Mouse (Mus musculus) lung, postnatal 0 days (tissue): ENCODE results near the gene Arpc2. TPM values are rescaled to one million over a fixed set of nuclear protein-coding genes. Genes with fewer than 3 reads are reported as not detected.

ENCODE experiments used
- ATAC-seq: fragments of 200-750 bp; cut with Nextera tagmentation; 2 replicates; pipeline ENCODE4 v1.8.0; 2017; ENCODE audit warnings: moderate library complexity
- DNase-seq: peaks from one replicate; pipeline ENCODE4 v3.0.0-alpha.2; 2016; ENCODE audit warnings: low spot score
- H3K27ac ChIP-seq: fragments of 300-500 bp; sonication (generic); 2 replicates; pipeline ENCODE4 v1.5.1; 2014; ENCODE audit warnings: antibody characterized with exemption, mild to moderate bottlenecking, low read length, mixed read lengths
- H3K27me3 ChIP-seq: fragments of 300-500 bp; sonication (generic); replicated peaks from 2 replicates; pipeline ENCODE4 v1.6.1; 2014; ENCODE audit warnings: low read length, mixed read lengths; ENCODE audit not compliant: insufficient read depth
- H3K36me3 ChIP-seq: fragments of 300-500 bp; sonication (generic); 2 replicates; pipeline ENCODE4 v1.6.1; 2014; ENCODE audit warnings: low read length, mixed read lengths; ENCODE audit not compliant: insufficient read depth
- H3K4me1 ChIP-seq: fragments of 300-500 bp; sonication (generic); 2 replicates; pipeline ENCODE4 v1.6.1; 2014; ENCODE audit warnings: antibody characterized with exemption, low read depth, low read length, mixed read lengths; ENCODE audit not compliant: insufficient read depth
- H3K4me2 ChIP-seq: fragments of 300-500 bp; sonication (generic); replicated peaks from 2 replicates; pipeline ENCODE4 v1.6.1; 2014; ENCODE audit warnings: low read depth, mild to moderate bottlenecking, low read length, moderate library complexity, mixed read lengths
- H3K4me3 ChIP-seq: fragments of 300-500 bp; sonication (generic); 2 replicates; pipeline ENCODE4 v1.5.1; 2014; ENCODE audit warnings: low read depth, low read length
- H3K9ac ChIP-seq: fragments of 300-500 bp; sonication (generic); replicated peaks from 2 replicates; pipeline ENCODE4 v1.6.1; 2014; ENCODE audit warnings: low read depth, mild to moderate bottlenecking
- H3K9me3 ChIP-seq: fragments of 300-500 bp; sonication (generic); 2 replicates; pipeline ENCODE4 v1.6.1; 2016; ENCODE audit warnings: low read length, mixed read lengths
- CTCF ChIP-seq: IDR thresholded peaks from 2 replicates; pipeline ENCODE4 v1.5.1; 2016; ENCODE audit warnings: antibody characterized with exemption, mild to moderate bottlenecking
- EP300 ChIP-seq: IDR thresholded peaks from 2 replicates; pipeline ENCODE4 v1.6.1; 2016; ENCODE audit warnings: antibody characterized with exemption, mild to moderate bottlenecking, control low read depth
- WGBS: fragments of 180-500 bp; shearing (Covaris S2); extraction: QIAGEN DNeasy Blood & Tissue Kit; methylation state at CpG from one replicate; pipeline ENCODE4 v1.1.7; 2014; 5-methylcytosine and 5-hydroxymethylcytosine counted together
- polyA plus RNA-seq: library from polyadenylated mRNA; unstranded; fragments of >200 nt; fragmentation: Nextera tagmentation; extraction: Ambion mirVana; gene quantifications from 2 replicates; pipeline ENCODE4 v1.2.1, GENCODE M21; 2015

Arpc2 gene
- polyA plus RNA-seq, 1 experiment from 2014 or later, result 465 TPM

DNA sequence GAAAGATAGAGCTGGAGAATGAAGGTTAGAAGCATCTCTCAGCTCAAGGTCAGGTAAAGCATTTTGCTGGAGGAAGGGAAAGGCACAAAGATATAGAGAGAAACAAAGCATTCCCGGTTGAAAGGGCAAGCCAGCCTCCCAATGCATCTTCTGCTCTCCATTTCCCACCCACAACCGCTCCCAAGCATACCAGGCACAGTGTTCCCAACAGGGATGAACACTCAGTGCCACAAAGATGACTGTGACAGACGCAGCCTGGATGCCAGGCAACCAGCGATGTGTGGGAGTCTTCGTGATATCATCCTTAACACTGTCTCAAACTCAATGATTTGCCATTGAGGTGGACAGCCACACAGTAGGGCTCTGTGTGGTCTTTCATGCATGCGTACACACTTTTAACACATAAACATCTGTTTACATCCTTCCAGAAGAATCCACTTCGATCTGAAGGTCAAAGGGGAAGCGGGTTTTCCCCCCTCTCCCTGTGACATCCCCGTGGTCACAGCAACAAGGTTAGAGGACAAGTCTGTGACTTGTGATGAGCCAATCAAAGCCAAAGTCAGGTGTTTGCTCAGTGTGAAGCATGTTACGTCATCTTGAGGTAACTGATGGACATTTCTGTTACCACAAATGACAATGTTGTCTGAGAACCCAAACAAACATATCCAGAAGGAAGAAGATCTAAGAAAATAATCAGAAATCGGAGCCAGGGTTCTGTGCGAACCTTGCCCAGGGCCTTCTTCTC is 38.0 kb upstream of the Arpc2 start:
- Histone ChIP-seq H3K9ac (no peak overlapping the region), H3K9me3 (no peaks in the 10 kb centered on the region), H3K4me3 (no peak overlapping the region), H3K4me2 (no peak overlapping the region), H3K27ac (no peak overlapping the region), H3K4me1 (no peaks in the 10 kb centered on the region), H3K36me3 (no peaks in the 10 kb centered on the region), H3K27me3 (no peaks in the 10 kb centered on the region)
- no peak for ATAC-seq
- TF ChIP-seq CTCF, result no peak
- TF ChIP-seq EP300, result no peak
- no peak for DNase-seq
- 70% methylated on average over 12 of the region's 12 CpGs for WGBS

DNA sequence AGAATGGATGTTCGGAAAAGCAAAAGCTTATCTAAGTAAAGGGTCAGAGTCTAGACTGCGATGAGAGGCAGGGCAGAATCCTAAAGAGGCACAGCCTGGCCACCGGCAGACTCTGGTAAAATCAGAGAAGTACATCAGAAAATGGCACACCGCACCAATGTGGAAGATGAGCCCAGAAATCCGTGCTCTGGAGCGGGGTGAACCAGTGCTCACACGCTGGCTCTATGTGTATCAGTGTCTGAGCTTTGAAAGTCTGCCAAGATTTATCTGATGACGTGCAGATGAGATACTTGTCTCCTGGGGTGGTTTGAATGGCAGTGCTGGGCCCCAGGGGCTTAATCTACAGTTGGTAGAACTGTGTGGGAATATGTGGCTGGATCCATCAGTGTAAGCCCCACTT is 36.8 kb upstream of the Arpc2 start:
- 60% methylated on average over 8 of the region's 8 CpGs for WGBS
- no peak overlapping the region for H3K4me2 ChIP-seq

DNA sequence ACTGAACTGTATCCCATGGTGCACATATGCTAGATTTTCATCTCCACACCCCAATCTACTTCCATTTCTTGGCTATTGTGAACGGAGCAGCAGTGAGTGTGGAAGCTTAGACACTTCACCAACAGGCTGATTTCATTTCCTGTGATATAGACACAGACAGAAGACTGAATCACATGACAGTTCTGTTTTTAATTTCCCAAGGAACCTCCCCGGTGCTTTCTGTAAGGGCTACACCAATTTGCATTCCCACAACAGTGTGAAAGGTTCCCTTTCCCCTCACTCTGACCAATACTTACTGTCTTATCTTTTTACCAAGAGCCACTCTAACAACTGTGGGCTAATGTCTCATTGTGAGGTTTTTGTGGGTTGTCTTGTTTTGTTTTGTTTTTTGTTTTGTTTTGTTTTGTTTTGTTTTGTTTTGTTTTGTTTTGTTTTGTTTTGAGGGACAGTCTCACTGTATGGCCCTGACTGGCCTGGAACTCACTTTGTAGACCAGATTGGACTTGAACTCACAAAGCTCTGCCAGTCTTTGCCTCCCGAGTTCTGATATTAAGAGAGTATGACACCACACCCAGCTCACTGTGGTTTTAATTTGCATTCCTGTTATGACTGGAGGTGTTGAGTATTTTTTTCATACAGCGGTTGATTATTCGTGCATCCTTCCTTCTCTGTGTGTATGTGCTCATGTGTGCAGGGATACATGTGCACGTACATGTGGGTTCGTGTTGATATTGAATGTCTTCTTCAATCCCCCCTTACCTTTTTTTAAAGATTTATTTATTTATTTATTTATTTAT is 34.6 kb upstream of the Arpc2 start:
- ATAC-seq, result peak; percentile 54

More for the DNA sequence above, 36.8 kb upstream of the Arpc2 start:
- no peaks in the 10 kb centered on the region for H3K27me3 ChIP-seq
- TF ChIP-seq CTCF (no peak), EP300 (no peak)
- H3K4me1 ChIP-seq, result no peaks in the 10 kb centered on the region
- no peak overlapping the region for H3K9ac ChIP-seq
- H3K27ac ChIP-seq, result no peak overlapping the region
- no peaks in the 10 kb centered on the region for H3K36me3 ChIP-seq
- no peak for DNase-seq
- no peaks in the 10 kb centered on the region for H3K9me3 ChIP-seq
- ATAC-seq, result no peak
- no peak overlapping the region for H3K4me3 ChIP-seq

DNA sequence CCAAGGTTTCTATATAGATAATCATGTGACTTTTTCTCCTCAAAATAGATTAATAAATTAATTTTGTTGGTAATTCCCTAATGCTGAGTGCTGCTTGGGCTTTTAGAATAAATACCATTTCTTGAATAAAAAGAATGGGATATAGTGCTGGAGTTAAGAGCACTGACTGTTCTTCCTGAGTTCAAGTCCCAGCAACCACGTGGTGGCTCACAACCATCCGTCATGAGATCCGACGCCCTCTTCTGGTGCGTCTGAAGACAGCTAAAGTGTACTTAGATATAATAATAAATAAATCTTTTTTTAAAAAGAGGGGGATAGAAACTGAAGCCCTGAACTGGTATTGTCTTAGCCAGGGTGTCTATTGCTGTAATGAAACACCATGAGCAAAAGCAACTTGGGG is 32.4 kb upstream of the Arpc2 start:
- Histone ChIP-seq H3K4me1 (no peaks in the 10 kb centered on the region), H3K4me2 (no peak overlapping the region), H3K9ac (no peak overlapping the region), H3K27me3 (no peaks in the 10 kb centered on the region), H3K9me3 (no peaks in the 10 kb centered on the region), H3K27ac (no peak overlapping the region), H3K36me3 (no peaks in the 10 kb centered on the region), H3K4me3 (no peak overlapping the region)
- no peak for ATAC-seq
- DNase-seq, result no peak
- WGBS, result 57% methylated on average over 5 of the region's 5 CpGs
- TF ChIP-seq CTCF (no peak), EP300 (no peak)

More for the DNA sequence above, 34.6 kb upstream of the Arpc2 start:
- no peaks in the 10 kb centered on the region for H3K27me3 ChIP-seq
- H3K4me2 ChIP-seq, result no peak overlapping the region
- no peak overlapping the region for H3K9ac ChIP-seq
- H3K27ac ChIP-seq, result no peak overlapping the region
- H3K9me3 ChIP-seq, result no peaks in the 10 kb centered on the region
- WGBS, result 76% methylated on average over 7 of the region's 7 CpGs
- TF ChIP-seq CTCF (no peak), EP300 (no peak)
- H3K4me1 ChIP-seq, result no peaks in the 10 kb centered on the region
- H3K4me3 ChIP-seq, result no peak overlapping the region
- DNase-seq, result no peak
- H3K36me3 ChIP-seq, result no peaks in the 10 kb centered on the region

DNA sequence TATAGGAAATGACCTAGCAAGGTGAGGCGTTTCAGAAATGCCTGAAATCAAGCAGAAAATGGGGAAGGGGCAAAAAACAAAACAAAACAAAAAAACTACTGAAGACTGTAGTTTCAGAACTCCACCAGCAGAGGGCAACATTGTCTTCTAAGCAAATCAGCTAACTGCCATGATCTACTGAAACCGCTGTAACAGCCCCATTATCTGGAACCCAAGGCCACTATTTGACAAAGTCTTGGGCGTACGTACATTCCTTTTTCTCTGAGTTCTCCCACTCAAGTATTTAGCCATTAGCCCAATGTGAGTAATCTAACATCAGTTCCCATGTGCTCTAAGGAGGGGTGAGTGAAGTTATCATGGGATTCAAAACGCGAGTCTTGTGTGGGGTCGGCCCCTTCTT is 30.0 kb upstream of the Arpc2 start:
- H3K4me1 ChIP-seq, result no peaks in the 10 kb centered on the region
- no peak overlapping the region for H3K27ac ChIP-seq
- H3K4me2 ChIP-seq, result no peak overlapping the region
- DNase-seq (peak; percentile 65), ATAC-seq (no peak; the same call in 1 of the 2 replicates)
- TF ChIP-seq EP300, result no peak
- peak; percentile 90 for TF ChIP-seq CTCF
- no peaks in the 10 kb centered on the region for H3K36me3 ChIP-seq
- 48% methylated on average over 7 of the region's 7 CpGs for WGBS
- no peak overlapping the region for H3K9ac ChIP-seq
- no peak overlapping the region for H3K4me3 ChIP-seq
- H3K9me3 ChIP-seq, result no peaks in the 10 kb centered on the region
- no peaks in the 10 kb centered on the region for H3K27me3 ChIP-seq

DNA sequence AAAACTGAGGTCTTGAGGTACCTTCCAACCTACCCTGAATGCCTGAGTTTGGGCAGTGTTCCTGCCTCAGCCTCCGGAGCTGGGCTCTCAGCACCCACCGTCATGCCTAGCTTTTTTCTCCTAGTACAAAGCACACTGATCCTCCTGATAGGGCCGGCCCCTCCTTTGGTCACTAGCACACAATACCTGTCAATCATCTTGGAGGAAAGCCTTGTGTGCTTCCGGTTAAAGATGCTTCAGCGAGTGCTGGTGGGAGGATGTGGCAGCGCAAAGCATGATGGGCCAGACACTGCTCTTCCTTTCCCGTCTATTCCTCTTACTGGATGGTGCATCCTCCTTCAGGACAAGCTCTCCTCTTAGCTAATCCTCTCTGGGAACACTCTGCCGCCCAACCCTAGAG is 29.2 kb upstream of the Arpc2 start:
- TF ChIP-seq CTCF, result no peak
- TF ChIP-seq EP300, result no peak
- Histone ChIP-seq H3K9ac (no peak overlapping the region), H3K27ac (no peak overlapping the region), H3K36me3 (no peaks in the 10 kb centered on the region), H3K4me1 (no peaks in the 10 kb centered on the region), H3K4me2 (no peak overlapping the region), H3K27me3 (no peaks in the 10 kb centered on the region), H3K9me3 (no peaks in the 10 kb centered on the region), H3K4me3 (no peak overlapping the region)
- ATAC-seq, result no peak
- WGBS, result 68% methylated on average over 8 of the region's 8 CpGs
- no peak for DNase-seq
